In genomic region chr10:93889579-93889950, GRCm38 (mm10) we compare ENCODE assay signal across 8 mouse cellular contexts. TPM values are rescaled to one million over a fixed set of nuclear protein-coding genes. Genes with fewer than 3 reads are reported as not detected.
DNase-seq lines count a peak whose midpoint lies in the region; ATAC-seq lines count a peak whose summit lies in the region.

No protein-coding gene starts in this region.

- peak overlapping the region; percentile 94 for H3K9ac ChIP-seq in hindbrain, embryonic 14.5 days

- DNase-seq in T-cell, adult 2 months (ENCODE audit: low spot score), result peak; percentile 80
- peak; percentile 90 to 95 for DNase-seq in cerebellum, postnatal 25 days
- DNase-seq in frontal cortex, postnatal 25 days (ENCODE audit: low spot score in 2 of 2), result peak; percentile 75 to 82
- DNase-seq in hindbrain, embryonic 14.5 days (ENCODE audit: low spot score), result peak; percentile 88
- DNase-seq in layer of hippocampus, postnatal 36 days, result peak; percentile 90 to 91
- peak; percentile 85 for DNase-seq in lung, postnatal 25 days (ENCODE audit: low spot score)
- DNase-seq in retina, adult 2 months (ENCODE audit: low read depth, low spot score), result peak; percentile 78
- DNase-seq in thymus, postnatal 36 days, result peak; percentile 87 to 89

- H3K4me1 ChIP-seq in hindbrain, embryonic 14.5 days (replicated peaks; ENCODE audit: control insufficient read depth, insufficient read depth, low read length), result peaks cover 10% of the 10 kb centered on the region

- peaks cover 24% of the 10 kb centered on the region for H3K36me3 ChIP-seq in hindbrain, embryonic 14.5 days (replicated peaks; ENCODE audit: control insufficient read depth, insufficient read depth)

- H3K27me3 ChIP-seq in hindbrain, embryonic 14.5 days (ENCODE audit: control insufficient read depth, insufficient read depth, low read length), result no peaks in the 10 kb centered on the region

- WGBS in hindbrain, embryonic 14.5 days, result 2% methylated on average over 18 of the region's 30 CpGs

- H3K27ac ChIP-seq in hindbrain, embryonic 14.5 days, result peak overlapping the region; percentile 94

- peak; percentile 99 for ATAC-seq in hindbrain, embryonic 14.5 days (ENCODE audit: low FRiP score)

- peak overlapping the region; percentile 89 for H3K4me3 ChIP-seq in hindbrain, embryonic 14.5 days (replicated peaks; ENCODE audit: low read length)

- H3K4me2 ChIP-seq in hindbrain, embryonic 14.5 days (replicated peaks), result peak overlapping the region; percentile 86

- H3K9me3 ChIP-seq in hindbrain, embryonic 14.5 days (ENCODE audit: control insufficient read depth, low read length), result no peaks in the 10 kb centered on the region

RNA-seq across cellular contexts. Expression of gene Metap2, which starts 7.3 kb away (rescaled TPM):
- polyA plus RNA-seq in hindbrain, embryonic 14.5 days (2014; fragmentation: Nextera tagmentation; extraction: Ambion mirVana), result 153 and 161 TPM in 2 replicates
- total RNA-seq in layer of hippocampus, postnatal 36 days (2021), result 100 to 1,000 TPM; 120 to 127 TPM

RNA-seq across cellular contexts. Expression of gene Usp44, which starts 58.2 kb away (rescaled TPM):
- polyA plus RNA-seq in hindbrain, embryonic 14.5 days (2014; fragmentation: Nextera tagmentation; extraction: Ambion mirVana), result 0.17 and 0.34 TPM in 2 replicates
- not detected for total RNA-seq in layer of hippocampus, postnatal 36 days (2021)

Comparison
In these comparisons a context has a peak if more than half of its experiments do, and no peak if none do; other contexts are left out.
1. Peak in every context shown above with its lines: DNase-seq, ATAC-seq, H3K4me3 ChIP-seq and H3K27ac ChIP-seq.